Mouse (Mus musculus) bone marrow, adult 2 months (tissue): ENCODE results near the gene Gpr142.

Source experiments
- CTCF ChIP-seq: fragments of 200-500 bp; IDR thresholded peaks from 2 replicates; pipeline ENCODE4 v1.5.1; 2011; ENCODE audit warnings: low read length, control low read depth; ENCODE audit not compliant: control insufficient read depth, insufficient read depth
- POLR2A ChIP-seq: fragments of 200-500 bp; IDR thresholded peaks from 2 replicates; pipeline ENCODE4 v1.6.1; 2011; ENCODE audit warnings: low read depth, mild to moderate bottlenecking, control low read depth, low read length, borderline replicate concordance; ENCODE audit not compliant: control insufficient read depth

DNA sequence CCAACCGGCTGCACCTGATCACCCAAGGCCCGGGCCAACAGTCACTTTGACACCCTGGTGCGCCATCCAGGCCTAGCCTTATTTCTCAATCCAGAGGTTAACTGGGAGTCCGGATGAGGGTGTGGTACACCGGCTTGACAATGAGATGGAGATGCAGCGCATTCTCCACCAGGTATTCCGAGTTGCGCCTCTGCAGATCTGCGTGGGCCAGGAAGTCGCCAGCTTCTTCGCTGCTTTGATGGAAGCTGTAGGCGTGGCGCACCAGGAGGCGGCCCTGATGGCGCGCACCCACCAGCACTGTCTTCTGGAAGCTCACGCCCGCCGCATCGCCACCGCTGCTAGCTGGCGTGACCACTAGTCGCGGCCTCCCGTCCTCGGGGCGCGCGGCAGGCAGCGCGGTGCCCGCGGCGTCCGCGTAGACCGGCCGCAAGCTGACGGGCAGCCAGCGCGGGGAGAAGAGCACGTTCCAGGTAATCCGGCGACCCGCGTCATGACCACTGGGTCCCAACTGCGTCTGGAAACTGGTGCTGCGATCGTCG lies 7.3 kb upstream of the Gpr142 start:
- no peak for TF ChIP-seq CTCF
- no peak for TF ChIP-seq POLR2A
